Mouse (Mus musculus): ENCODE data around the gene Ap1s2. TPM values are rescaled to one million over a fixed set of nuclear protein-coding genes. Genes with fewer than 3 reads are reported as not detected.
A peak's percentile ranks its signal among the peaks of the same experiment; 100 is the strongest.

The Ap1s2 gene
- polyA plus RNA-seq, 1 experiment = 22.3 TPM

DNA sequence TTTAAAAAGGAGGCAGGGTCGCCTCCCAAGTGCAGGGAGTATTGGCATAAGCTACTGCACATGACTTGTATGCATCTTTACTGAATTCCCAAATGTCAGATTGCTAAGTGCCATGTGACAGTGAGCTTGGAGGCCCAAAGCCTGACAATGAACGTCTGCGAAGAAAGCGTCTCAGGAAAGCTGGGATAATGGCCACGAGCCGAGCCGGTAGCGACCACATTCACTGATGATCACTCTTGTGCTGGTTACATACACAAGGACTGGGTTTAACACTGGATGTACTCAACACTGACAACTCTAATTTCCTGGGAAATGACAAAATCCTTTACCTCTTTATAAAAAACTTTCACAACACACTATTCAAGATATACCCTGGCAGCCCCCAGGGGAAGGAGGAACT lies 25.9 kb downstream of the Ap1s2 start:
- Histone ChIP-seq H3K4me3 (no peak overlapping the region), H3K27me3 (ENCODE audit: control insufficient read depth, insufficient read depth, insufficient read length) (no peaks in the 10 kb centered on the region), H3K4me2 (ENCODE audit: low read depth) (no peak overlapping the region), H3K79me2 (ENCODE audit: control insufficient read depth, insufficient read depth) (no peaks in the 10 kb centered on the region), H3ac (ENCODE audit: control insufficient read depth, insufficient read length) (no peak overlapping the region), H3K36me3 (ENCODE audit: control insufficient read depth, insufficient read depth) (peaks cover 9% of the 10 kb centered on the region)
- TF ChIP-seq MYOG (IDR thresholded peaks at IDR 0.05; ENCODE audit: control insufficient read depth in 1 of 3, insufficient read depth in 1 of 3, insufficient read length in 2 of 3, low read depth in 2 of 3) = no peak
- peak; percentile 61 for TF ChIP-seq POLR2AphosphoS2 (IDR thresholded peaks at IDR 0.05; ENCODE audit: insufficient read length, low read depth)
- TF ChIP-seq USF1 (IDR thresholded peaks at IDR 0.05; ENCODE audit: low read depth) = no peak
- TF ChIP-seq MYOD1 (IDR thresholded peaks at IDR 0.05; ENCODE audit: control insufficient read depth in 1 of 3, insufficient read length in 2 of 3, low read depth in 2 of 3) = no peak

DNA sequence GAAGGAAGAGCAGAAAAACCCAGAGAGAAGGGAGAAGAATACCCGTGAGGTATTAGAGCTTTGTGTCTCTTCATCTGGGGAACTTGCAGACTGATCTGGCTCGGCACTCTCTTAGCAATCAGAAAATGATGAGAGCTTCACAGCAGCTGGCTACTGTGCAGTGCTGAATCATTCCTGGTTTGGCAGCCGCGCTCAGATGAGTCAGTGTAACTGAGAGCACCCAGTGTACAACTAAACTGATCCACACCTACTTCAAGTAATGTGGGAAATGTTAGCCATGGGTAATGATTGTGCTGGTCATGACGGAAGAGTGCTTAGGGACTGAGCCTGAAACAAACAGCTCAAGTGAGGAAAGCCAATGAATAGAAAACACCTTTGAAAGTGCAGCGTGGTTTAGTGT lies 29.8 kb downstream of the Ap1s2 start:
- Histone ChIP-seq H3K36me3 (ENCODE audit: control insufficient read depth, insufficient read depth) (peaks cover 13% of the 10 kb centered on the region), H3K79me2 (ENCODE audit: control insufficient read depth, insufficient read depth) (no peaks in the 10 kb centered on the region), H3K4me2 (ENCODE audit: low read depth) (peak overlapping the region; percentile 69), H3K4me3 (no peak overlapping the region), H3K27me3 (ENCODE audit: control insufficient read depth, insufficient read depth, insufficient read length) (no peaks in the 10 kb centered on the region), H3ac (ENCODE audit: control insufficient read depth, insufficient read length) (no peak overlapping the region)
- peak in 2 of 3 experiments; percentile 45 to 47 for TF ChIP-seq MYOG (IDR thresholded peaks at IDR 0.05; ENCODE audit: control insufficient read depth in 1 of 3, insufficient read depth in 1 of 3, insufficient read length in 2 of 3, low read depth in 2 of 3)
- peak in 2 of 3 experiments; percentile 48 to 62 for TF ChIP-seq MYOD1 (IDR thresholded peaks at IDR 0.05; ENCODE audit: control insufficient read depth in 1 of 3, insufficient read length in 2 of 3, low read depth in 2 of 3)
- no peak for TF ChIP-seq CEBPB (IDR thresholded peaks at IDR 0.05; ENCODE audit: insufficient read depth, poor library complexity, severe bottlenecking)

DNA sequence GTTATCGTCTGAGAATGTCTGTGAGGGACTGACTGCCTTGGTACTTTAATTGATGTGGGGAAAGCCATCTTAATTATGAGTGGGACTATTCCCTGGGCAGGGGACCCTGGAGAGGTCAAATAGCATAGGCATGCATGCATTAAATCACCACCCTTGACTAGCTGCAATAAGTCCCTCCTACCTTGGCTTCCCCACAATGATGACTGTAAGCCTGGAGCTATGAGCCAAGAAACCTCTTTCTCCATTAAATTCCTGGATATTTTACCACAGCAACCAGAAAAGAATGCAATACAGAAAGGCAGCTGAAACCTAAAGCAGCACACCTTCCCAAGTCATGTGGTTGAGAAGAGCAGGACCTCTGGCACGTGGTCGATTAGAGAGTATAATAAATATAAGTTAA lies 35.6 kb downstream of the Ap1s2 start:
- Histone ChIP-seq H3K27me3 (ENCODE audit: control insufficient read depth, insufficient read depth, insufficient read length) (no peaks in the 10 kb centered on the region), H3K4me2 (ENCODE audit: low read depth) (no peak overlapping the region), H3K36me3 (ENCODE audit: control insufficient read depth, insufficient read depth) (peaks cover 15% of the 10 kb centered on the region), H3K79me2 (ENCODE audit: control insufficient read depth, insufficient read depth) (no peaks in the 10 kb centered on the region), H3ac (ENCODE audit: control insufficient read depth, insufficient read length) (no peak overlapping the region), H3K4me3 (no peak overlapping the region)
- no peak for TF ChIP-seq MAX (IDR thresholded peaks at IDR 0.05; ENCODE audit: low read depth)
- no peak for TF ChIP-seq MYOG (IDR thresholded peaks at IDR 0.05; ENCODE audit: control insufficient read depth in 1 of 3, insufficient read depth in 1 of 3, insufficient read length in 2 of 3, low read depth in 2 of 3)
- no peak for TF ChIP-seq SRF (IDR thresholded peaks at IDR 0.05; ENCODE audit: control insufficient read depth, insufficient read length, low read depth)
- no peak for TF ChIP-seq TCF3 (IDR thresholded peaks at IDR 0.05; ENCODE audit: insufficient read length, low read depth)
- no peak for TF ChIP-seq REST (IDR thresholded peaks at IDR 0.05; ENCODE audit: insufficient read depth, insufficient read length)
- no peak for TF ChIP-seq MYOD1 (IDR thresholded peaks at IDR 0.05; ENCODE audit: control insufficient read depth in 1 of 3, insufficient read length in 2 of 3, low read depth in 2 of 3)

DNA sequence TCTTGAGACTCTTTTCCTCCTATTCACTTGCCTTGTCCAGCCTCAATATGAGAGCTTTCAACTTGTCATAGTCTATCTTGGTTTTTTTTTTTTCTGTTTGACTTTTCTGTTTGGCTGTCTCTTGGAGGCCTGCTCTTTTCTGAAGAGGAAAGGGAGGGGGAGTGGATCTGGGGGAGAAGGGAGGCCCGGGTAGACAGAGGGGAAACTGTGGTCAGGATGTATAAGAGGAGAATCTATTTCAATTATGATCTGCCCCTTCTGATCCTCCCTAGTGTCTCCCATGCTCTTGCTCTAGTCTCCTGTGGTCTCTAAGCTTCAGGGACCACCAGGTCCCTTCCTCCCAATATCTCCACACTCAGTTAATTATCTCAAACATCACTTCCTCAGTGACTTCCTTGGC lies 42.8 kb downstream of the Ap1s2 start:
- Histone ChIP-seq H3K4me3 (no peak overlapping the region), H3ac (ENCODE audit: control insufficient read depth, insufficient read length) (no peak overlapping the region), H3K27me3 (ENCODE audit: control insufficient read depth, insufficient read depth, insufficient read length) (no peaks in the 10 kb centered on the region), H3K4me2 (ENCODE audit: low read depth) (no peak overlapping the region), H3K79me2 (ENCODE audit: control insufficient read depth, insufficient read depth) (peaks cover 3% of the 10 kb centered on the region), H3K36me3 (ENCODE audit: control insufficient read depth, insufficient read depth) (peaks cover 36% of the 10 kb centered on the region)
- TF ChIP-seq TCF12 (IDR thresholded peaks at IDR 0.05; ENCODE audit: insufficient read depth, poor library complexity, severe bottlenecking) = no peak
- TF ChIP-seq POLR2AphosphoS2 (IDR thresholded peaks at IDR 0.05; ENCODE audit: insufficient read length, low read depth) = no peak
- TF ChIP-seq CEBPB (IDR thresholded peaks at IDR 0.05; ENCODE audit: insufficient read depth, poor library complexity, severe bottlenecking) = no peak
- TF ChIP-seq POLR2A (IDR thresholded peaks at IDR 0.05; ENCODE audit: insufficient read length, low read depth) = no peak
- no peak for TF ChIP-seq SRF (IDR thresholded peaks at IDR 0.05; ENCODE audit: control insufficient read depth, insufficient read length, low read depth)
- TF ChIP-seq MYOD1 (IDR thresholded peaks at IDR 0.05; ENCODE audit: control insufficient read depth in 1 of 3, insufficient read length in 2 of 3, low read depth in 2 of 3) = no peak
- no peak for TF ChIP-seq E2F4 (IDR thresholded peaks at IDR 0.05; ENCODE audit: insufficient read depth)
- no peak for TF ChIP-seq TCF3 (IDR thresholded peaks at IDR 0.05; ENCODE audit: insufficient read length, low read depth)
- TF ChIP-seq USF1 (IDR thresholded peaks at IDR 0.05; ENCODE audit: low read depth) = no peak
- no peak for TF ChIP-seq MYOG (IDR thresholded peaks at IDR 0.05; ENCODE audit: control insufficient read depth in 1 of 3, insufficient read depth in 1 of 3, insufficient read length in 2 of 3, low read depth in 2 of 3)

DNA sequence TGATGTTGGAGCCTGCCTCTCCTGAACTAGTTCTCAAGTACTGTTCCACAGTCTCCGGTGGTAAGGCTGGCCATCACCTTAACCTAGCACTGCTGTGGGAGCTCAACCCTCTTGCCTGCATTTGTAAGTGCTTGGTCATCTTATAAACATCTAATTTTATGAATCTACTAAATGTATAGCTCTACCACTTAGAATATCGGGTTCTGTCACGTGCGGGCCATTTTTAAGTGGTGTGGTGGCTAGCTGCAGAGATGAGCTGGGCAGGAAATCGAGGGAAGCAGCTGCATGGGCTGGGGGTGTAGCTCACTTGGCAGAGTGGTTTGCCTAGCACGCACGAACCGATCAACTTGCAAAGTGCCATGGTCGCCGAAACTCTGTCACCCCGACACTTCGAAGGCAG lies 48.6 kb downstream of the Ap1s2 start:
- Histone ChIP-seq H3K4me2 (ENCODE audit: low read depth) (peak overlapping the region; percentile 78), H3K4me3 (peak overlapping the region; percentile 52)
- peak in 2 of 3 experiments; percentile 9 to 47 for TF ChIP-seq MYOD1 (IDR thresholded peaks at IDR 0.05; ENCODE audit: control insufficient read depth in 1 of 3, insufficient read length in 2 of 3, low read depth in 2 of 3)
- TF ChIP-seq E2F4 (IDR thresholded peaks at IDR 0.05; ENCODE audit: insufficient read depth) = no peak
- no peak for TF ChIP-seq CEBPB (IDR thresholded peaks at IDR 0.05; ENCODE audit: insufficient read depth, poor library complexity, severe bottlenecking)
- TF ChIP-seq SRF (IDR thresholded peaks at IDR 0.05; ENCODE audit: control insufficient read depth, insufficient read length, low read depth) = no peak

More for the DNA sequence above, 48.6 kb downstream of the Ap1s2 start:
- H3K36me3 ChIP-seq (ENCODE audit: control insufficient read depth, insufficient read depth) = peaks cover 28% of the 10 kb centered on the region
- peaks cover 19% of the 10 kb centered on the region for H3K79me2 ChIP-seq (ENCODE audit: control insufficient read depth, insufficient read depth)
- no peaks in the 10 kb centered on the region for H3K27me3 ChIP-seq (ENCODE audit: control insufficient read depth, insufficient read depth, insufficient read length)
- H3ac ChIP-seq (ENCODE audit: control insufficient read depth, insufficient read length) = no peak overlapping the region
